9 mouse cellular contexts compared by ENCODE assay signal in genomic region chr6:113428006-113428405, GRCm38 (mm10). TPM values are rescaled to one million over a fixed set of nuclear protein-coding genes. Genes with fewer than 3 reads are reported as not detected.
"Had no signal": no experiment of that assay in that cellular context is flagged by ENCODE, and none has a peak within 500 bp of the region (broad histone marks: within the 10 kb centered on the region; RNA-seq: fewer than 3 reads in every experiment).

No protein-coding gene starts in this region.

- ATAC-seq: intestine, postnatal 0 days; lung, postnatal 0 days; midbrain, embryonic 13.5 days had no signal

- H3K9me3 ChIP-seq: limb, embryonic 12.5 days; midbrain, embryonic 13.5 days; stomach, embryonic 15.5 days had no signal

- H3K27me3 ChIP-seq: limb, embryonic 12.5 days; midbrain, embryonic 13.5 days; stomach, embryonic 15.5 days had no signal

- H3K4me2 ChIP-seq: limb, embryonic 12.5 days; midbrain, embryonic 13.5 days; stomach, embryonic 15.5 days had no signal

- H3K27ac ChIP-seq: kidney, postnatal 0 days; limb, embryonic 12.5 days; midbrain, embryonic 13.5 days; stomach, embryonic 15.5 days had no signal

- H3K4me1 ChIP-seq: limb, embryonic 12.5 days; midbrain, embryonic 13.5 days; stomach, embryonic 15.5 days had no signal

- DNase-seq: right cerebral cortex, postnatal 14 days; thymus, adult 18-20 months had no signal

- H3K9ac ChIP-seq: limb, embryonic 12.5 days; midbrain, embryonic 13.5 days; stomach, embryonic 15.5 days had no signal

- H3K36me3 ChIP-seq: limb, embryonic 12.5 days; midbrain, embryonic 13.5 days; stomach, embryonic 15.5 days had no signal

- H3K4me3 ChIP-seq: limb, embryonic 12.5 days; midbrain, embryonic 13.5 days; stomach, embryonic 15.5 days had no signal

RNA-seq across cellular contexts. Expression of gene Cidec, which starts 7.6 kb away (rescaled TPM):
- polyA plus RNA-seq: limb, embryonic 12.5 days; midbrain, embryonic 13.5 days; neural tube, embryonic 14.5 days had no signal
